ENCODE assay signal across 22 mouse cellular contexts in genomic region chr2:28309122-28309521, GRCm38 (mm10).
DNase-seq lines count a peak whose midpoint lies in the region; TF ChIP-seq lines count a peak whose summit lies in the region.
"Had no signal": no experiment of that assay in that cellular context is flagged by ENCODE, and none has a peak within 500 bp of the region (broad histone marks: within the 10 kb centered on the region; RNA-seq: fewer than 3 reads in every experiment).

No protein-coding gene starts in this region.

- no peak overlapping the region for H3K27ac ChIP-seq in gastrocnemius, adult 2 months
- H3K27ac ChIP-seq in heart, embryonic 10.5 days, result no peak overlapping the region
- H3K27ac ChIP-seq: embryonic facial prominence, embryonic 13.5 days; forebrain, embryonic 12.5 days; hindbrain, embryonic 13.5 days; limb, embryonic 10.5 days; midbrain, embryonic 12.5 days; neural tube, embryonic 15.5 days had no signal

- intact Hi-C loops in gastrocnemius, adult 2 months (cut with DNase I), result no loop called here
- intact Hi-C loops in heart, postnatal 10 days (cut with DNase I), result loop anchor here (5.0 kb wide), 1 partner anchor 63 kb away; no protein-coding TSS in a partner anchor

- no peaks in the 10 kb centered on the region for H3K4me1 ChIP-seq in heart, embryonic 10.5 days
- H3K4me1 ChIP-seq: embryonic facial prominence, embryonic 13.5 days; forebrain, embryonic 12.5 days; midbrain, embryonic 12.5 days; neural tube, embryonic 15.5 days had no signal

- no peak for TF ChIP-seq CTCF in gastrocnemius, adult 2 months (IDR thresholded peaks at IDR 0.05)

- peak; percentile 60 for DNase-seq in gastrocnemius, adult 2 months
- DNase-seq in gastrocnemius, adult 18-20 months (ENCODE audit: low spot score), result no peak
- peak; percentile 40 to 51 for DNase-seq in heart, postnatal 10 days
- DNase-seq in heart, embryonic 10.5 days (ENCODE audit: low spot score), result no peak
- peak; percentile 13 for DNase-seq in adipocyte (ENCODE audit: low spot score)
- DNase-seq in gastrocnemius, postnatal 25 days, result peak; percentile 42
- no peak for DNase-seq in kidney, adult 9 months
- DNase-seq: adrenal gland, postnatal 10 days; embryo, embryonic 11 days; kidney, adult 11 months; kidney, postnatal 4 days; liver; right cerebral cortex, adult 18-20 months; right cerebral cortex, postnatal 4 days; thymus, postnatal 25 days had no signal

- 0 out of 2 replicates have a peak, but pooled peaks cover 5% of the 10 kb centered on the region for H3K27me3 ChIP-seq in heart, embryonic 10.5 days (ENCODE audit: insufficient read depth, poor library complexity, severe bottlenecking)
- H3K27me3 ChIP-seq: embryonic facial prominence, embryonic 13.5 days; forebrain, embryonic 12.5 days; hindbrain, embryonic 13.5 days; neural tube, embryonic 15.5 days had no signal

- no peaks in the 10 kb centered on the region for H3K36me3 ChIP-seq in heart, embryonic 10.5 days
- H3K36me3 ChIP-seq: embryonic facial prominence, embryonic 13.5 days; forebrain, embryonic 12.5 days; hindbrain, embryonic 13.5 days; limb, embryonic 10.5 days; midbrain, embryonic 12.5 days; neural tube, embryonic 15.5 days had no signal

- H3K9me3 ChIP-seq in heart, embryonic 10.5 days, result no peaks in the 10 kb centered on the region
- H3K9me3 ChIP-seq: embryonic facial prominence, embryonic 13.5 days; forebrain, embryonic 12.5 days; hindbrain, embryonic 13.5 days; limb, embryonic 10.5 days; midbrain, embryonic 12.5 days; neural tube, embryonic 15.5 days had no signal

- 80% methylated on average over 5 of the region's 5 CpGs for WGBS in heart, embryonic 10.5 days

- H3K4me3 ChIP-seq in gastrocnemius, adult 2 months, result no peak overlapping the region
- no peak overlapping the region for H3K4me3 ChIP-seq in heart, embryonic 10.5 days
- H3K4me3 ChIP-seq: embryonic facial prominence, embryonic 13.5 days; erythroblast, embryonic 14.5 days; forebrain, embryonic 12.5 days; hindbrain, embryonic 13.5 days; limb, embryonic 10.5 days; midbrain, embryonic 12.5 days; neural tube, embryonic 15.5 days had no signal

Comparison
In these comparisons a context has a peak if more than half of its experiments do, and no peak if none do; other contexts are left out.
1. DNase-seq: peak in gastrocnemius, adult 2 months (single experiment), heart, postnatal 10 days (2 of 2), adipocyte (single experiment) and gastrocnemius, postnatal 25 days (single experiment); none in gastrocnemius, adult 18-20 months (single experiment), heart, embryonic 10.5 days (single experiment) and kidney, adult 9 months (single experiment).